Mouse (Mus musculus): ENCODE measurements at regions not wholly inside any gene's neighbourhood (a gene's known extent, or its start where the extent isn't known, plus 50 kb on each side); places are given as distances from the start of the nearest gene placed in this dataset.

- DNase-seq = no peak
Measured at GRCm38 (mm10) chr19:21009607-21010006, 55.6 kb upstream of the Tmc1 start.

- no peak for DNase-seq
Measured at GRCm38 (mm10) chr19:21004411-21004810, 50.4 kb upstream of the Tmc1 start.

All from kidney, postnatal 36 days (tissue).